Mouse (Mus musculus) liver, postnatal 0 days (tissue): ENCODE measurements at regions not wholly inside any gene's neighbourhood (a gene's known extent, or its start where the extent isn't known, plus 50 kb on each side); places are given as distances from the start of the nearest gene placed in this dataset.

ENCODE experiments used
- ATAC-seq: fragments of 200-750 bp; cut with Nextera tagmentation; 2 replicates; pipeline ENCODE4 v1.8.0; 2017; ENCODE audit warnings: mild to moderate bottlenecking, moderate library complexity
- DNase-seq: peaks from one replicate; pipeline ENCODE4 v3.0.0-alpha.2; 2016
- H3K27ac ChIP-seq: fragments of 300-500 bp; sonication (generic); 2 replicates; pipeline ENCODE4 v1.5.1; 2014; ENCODE audit warnings: antibody characterized with exemption, moderate library complexity, mild to moderate bottlenecking, low read depth
- H3K27me3 ChIP-seq: fragments of 300-500 bp; sonication (generic); 2 replicates; pipeline ENCODE4 v1.6.1; 2014; ENCODE audit warnings: low read length, control low read depth, mixed read lengths; ENCODE audit not compliant: insufficient read depth
- H3K36me3 ChIP-seq: fragments of 300-500 bp; sonication (generic); replicated peaks from 2 replicates; pipeline ENCODE4 v1.6.1; 2014; ENCODE audit warnings: mild to moderate bottlenecking, control low read depth, low read length, moderate library complexity, mixed read lengths; ENCODE audit not compliant: insufficient read depth
- H3K4me1 ChIP-seq: fragments of 300-500 bp; sonication (generic); 2 replicates; pipeline ENCODE4 v1.6.1; 2014; ENCODE audit warnings: antibody characterized with exemption, mild to moderate bottlenecking, control low read depth; ENCODE audit not compliant: insufficient read depth
- H3K4me2 ChIP-seq: fragments of 300-500 bp; sonication (generic); 2 replicates; pipeline ENCODE4 v1.6.1; 2014; ENCODE audit warnings: low read depth, mild to moderate bottlenecking, low read length, moderate library complexity, mixed read lengths
- H3K4me3 ChIP-seq: fragments of 300-500 bp; sonication (generic); 2 replicates; pipeline ENCODE4 v1.5.1; 2014; ENCODE audit warnings: low read depth, low read length
- H3K9ac ChIP-seq: fragments of 300-500 bp; sonication (generic); replicated peaks from 2 replicates; pipeline ENCODE4 v1.6.1; 2014; ENCODE audit warnings: mild to moderate bottlenecking, moderate library complexity
- H3K9me3 ChIP-seq: fragments of 300-500 bp; sonication (generic); 2 replicates; pipeline ENCODE4 v1.6.1; 2016; ENCODE audit warnings: mild to moderate bottlenecking, control low read depth, low read length, mixed read lengths
- CTCF ChIP-seq: sonication (generic); IDR thresholded peaks from 2 replicates; pipeline ENCODE4 v1.5.1; 2016; ENCODE audit warnings: antibody characterized with exemption, low read depth
- EP300 ChIP-seq: IDR thresholded peaks from 2 replicates; pipeline ENCODE4 v1.6.1; 2016; ENCODE audit warnings: antibody characterized with exemption, low read depth, mild to moderate bottlenecking
- WGBS: fragments of 180-500 bp; shearing (Covaris S2); extraction: QIAGEN DNeasy Blood & Tissue Kit; methylation state at CpG from one replicate; pipeline ENCODE4 v1.1.7; 2014; ENCODE audit not compliant: insufficient replicate concordance; 5-methylcytosine and 5-hydroxymethylcytosine counted together

DNA sequence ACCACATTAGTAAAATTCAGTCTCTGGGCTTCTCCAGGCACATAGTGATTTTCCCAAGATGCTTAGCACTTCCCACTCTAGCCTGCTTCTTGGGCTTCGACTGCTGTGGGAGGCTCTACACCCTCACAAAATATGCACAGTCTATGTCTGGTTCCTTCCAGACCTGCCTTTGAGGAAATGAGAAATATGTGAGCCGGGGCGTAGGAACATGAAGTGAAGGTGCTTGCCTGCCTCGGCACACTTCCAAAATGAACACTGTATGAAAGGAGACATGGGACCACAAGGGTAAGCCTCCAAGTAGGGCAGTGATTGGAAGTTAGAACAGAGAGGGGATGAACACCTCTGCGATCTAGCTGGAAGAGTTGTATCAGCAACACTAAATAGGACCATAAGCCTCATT lies 54.5 kb downstream of the Gm10260 start:
- no peaks in the 10 kb centered on the region for H3K9me3 ChIP-seq
- TF ChIP-seq EP300 (no peak), CTCF (no peak)
- H3K4me3 ChIP-seq = no peak overlapping the region
- H3K4me1 ChIP-seq = no peaks in the 10 kb centered on the region
- H3K36me3 ChIP-seq = no peaks in the 10 kb centered on the region
- no peak for ATAC-seq
- no peak overlapping the region for H3K27ac ChIP-seq
- 88% methylated on average over 5 of the region's 5 CpGs for WGBS
- H3K27me3 ChIP-seq = no peaks in the 10 kb centered on the region
- DNase-seq = no peak
- H3K9ac ChIP-seq = no peak overlapping the region
- no peak overlapping the region for H3K4me2 ChIP-seq

DNA sequence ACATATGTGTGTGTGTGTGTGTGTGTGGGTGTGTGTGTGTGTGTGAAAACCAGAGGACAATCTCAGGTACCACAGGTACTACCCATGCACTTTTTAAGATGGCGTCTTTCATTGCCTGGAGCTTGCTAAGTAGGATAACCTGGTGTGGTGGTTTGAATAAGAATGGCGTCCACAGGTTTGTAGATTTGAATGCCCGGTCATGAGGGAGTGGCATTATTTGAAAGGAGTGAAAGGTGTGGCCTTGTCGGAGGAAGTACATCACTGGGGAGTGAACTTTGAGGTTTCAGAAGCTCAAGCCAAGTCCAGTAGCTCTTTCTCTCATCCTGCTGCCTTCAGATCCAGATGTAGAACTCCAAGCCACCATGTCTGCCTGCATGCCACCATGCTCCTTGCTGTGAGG lies 55.9 kb downstream of the Gm10260 start:
- DNase-seq = no peak

DNA sequence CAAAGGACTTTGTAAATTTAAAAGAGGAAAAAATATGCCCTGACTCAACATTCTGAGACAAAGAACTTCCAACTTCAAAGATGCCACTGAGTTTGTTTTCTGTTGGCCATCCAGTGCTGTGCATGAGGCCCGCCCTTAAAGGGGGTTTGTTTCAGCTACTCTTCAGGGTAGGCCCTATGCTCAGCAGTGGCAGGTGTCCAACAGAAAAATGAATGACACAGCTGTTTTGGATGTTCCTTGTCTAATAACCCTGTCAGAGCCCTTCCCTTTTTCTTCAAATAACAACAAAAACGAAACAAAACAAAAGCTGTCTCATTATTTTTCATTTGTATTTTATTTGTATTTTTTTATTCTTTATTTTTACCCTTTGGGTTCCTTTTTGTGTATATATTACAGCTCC lies 61.5 kb downstream of the Gm10260 start:
- Histone ChIP-seq H3K4me1 (peaks cover 4% of the 10 kb centered on the region), H3K9ac (no peak overlapping the region), H3K4me3 (no peak overlapping the region), H3K9me3 (no peaks in the 10 kb centered on the region), H3K4me2 (no peak overlapping the region), H3K27ac (peak overlapping the region; percentile 53), H3K36me3 (no peaks in the 10 kb centered on the region), H3K27me3 (no peaks in the 10 kb centered on the region)
- ATAC-seq (peak; percentile 94), DNase-seq (peak; percentile 52)
- 44% methylated on average over 2 of the region's 2 CpGs for WGBS
- peak; percentile 75 for TF ChIP-seq EP300
- no peak for TF ChIP-seq CTCF

More for the DNA sequence above, 55.9 kb downstream of the Gm10260 start:
- no peak for ATAC-seq
- Histone ChIP-seq H3K27ac (no peak overlapping the region), H3K4me2 (no peak overlapping the region), H3K36me3 (no peaks in the 10 kb centered on the region), H3K27me3 (no peaks in the 10 kb centered on the region), H3K9ac (no peak overlapping the region), H3K9me3 (no peaks in the 10 kb centered on the region), H3K4me3 (no peak overlapping the region), H3K4me1 (no peaks in the 10 kb centered on the region; the same call in 1 of the 2 replicates)
- WGBS = 91% methylated on average over 4 of the region's 4 CpGs
- TF ChIP-seq CTCF (no peak), EP300 (no peak)

DNA sequence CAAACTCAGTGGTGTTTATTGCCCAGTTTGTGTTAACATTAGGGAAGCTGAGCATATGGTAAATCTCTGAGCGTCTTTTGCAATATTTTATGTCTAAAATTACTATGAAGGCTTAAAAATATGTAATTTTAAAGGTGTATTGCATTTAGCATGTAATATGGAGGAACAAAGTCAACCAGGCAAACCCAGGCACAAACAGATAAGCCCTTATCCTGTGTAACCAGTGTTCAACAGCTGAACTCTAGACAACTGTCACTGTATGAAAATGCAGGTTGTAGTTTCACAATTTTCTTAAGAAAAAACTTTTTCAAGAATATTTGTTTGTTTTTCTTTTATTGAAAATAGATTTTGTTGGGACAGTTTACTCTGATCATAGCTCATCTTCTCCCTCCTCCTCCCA lies 62.1 kb downstream of the Gm10260 start:
- no peaks in the 10 kb centered on the region for H3K9me3 ChIP-seq
- 83% methylated on average over 1 of the region's 1 CpGs for WGBS
- no peaks in the 10 kb centered on the region for H3K36me3 ChIP-seq
- no peaks in the 10 kb centered on the region for H3K27me3 ChIP-seq
- DNase-seq = no peak
- H3K4me1 ChIP-seq = peaks cover 4% of the 10 kb centered on the region
- TF ChIP-seq CTCF = no peak
- peak; percentile 96 for TF ChIP-seq EP300
- H3K9ac ChIP-seq = no peak overlapping the region
- ATAC-seq = peak; percentile 85
- no peak overlapping the region for H3K4me2 ChIP-seq
- no peak overlapping the region for H3K4me3 ChIP-seq
- H3K27ac ChIP-seq = peak overlapping the region; percentile 53

DNA sequence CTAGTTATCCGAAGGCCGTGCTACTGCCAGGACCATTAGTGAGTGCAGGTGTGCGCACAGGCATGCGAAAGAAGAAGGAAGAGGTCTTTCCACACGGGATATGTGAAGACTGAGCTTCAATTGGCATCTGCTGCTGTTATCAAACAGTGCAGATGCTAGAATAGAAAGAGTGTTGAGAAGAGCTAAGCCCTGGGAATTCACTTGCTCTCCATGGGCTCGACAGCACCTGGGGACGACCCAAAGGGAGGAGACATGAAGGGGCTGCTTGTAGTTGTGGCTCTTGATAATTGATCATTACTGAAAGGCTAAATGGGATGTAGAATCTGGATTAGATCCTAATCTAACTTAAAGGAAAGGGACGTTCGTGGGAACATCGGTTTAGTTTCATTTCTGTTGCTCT lies 63.2 kb downstream of the Gm10260 start:
- ATAC-seq (no peak), DNase-seq (no peak)
- H3K4me2 ChIP-seq = no peak overlapping the region
- H3K4me1 ChIP-seq = peaks cover 4% of the 10 kb centered on the region
- TF ChIP-seq EP300 (no peak), CTCF (no peak)
- H3K9me3 ChIP-seq = no peaks in the 10 kb centered on the region
- no peak overlapping the region for H3K27ac ChIP-seq
- no peak overlapping the region for H3K4me3 ChIP-seq
- H3K9ac ChIP-seq = no peak overlapping the region
- H3K36me3 ChIP-seq = no peaks in the 10 kb centered on the region
- 71% methylated on average over 10 of the region's 10 CpGs for WGBS
- H3K27me3 ChIP-seq = no peaks in the 10 kb centered on the region

DNA sequence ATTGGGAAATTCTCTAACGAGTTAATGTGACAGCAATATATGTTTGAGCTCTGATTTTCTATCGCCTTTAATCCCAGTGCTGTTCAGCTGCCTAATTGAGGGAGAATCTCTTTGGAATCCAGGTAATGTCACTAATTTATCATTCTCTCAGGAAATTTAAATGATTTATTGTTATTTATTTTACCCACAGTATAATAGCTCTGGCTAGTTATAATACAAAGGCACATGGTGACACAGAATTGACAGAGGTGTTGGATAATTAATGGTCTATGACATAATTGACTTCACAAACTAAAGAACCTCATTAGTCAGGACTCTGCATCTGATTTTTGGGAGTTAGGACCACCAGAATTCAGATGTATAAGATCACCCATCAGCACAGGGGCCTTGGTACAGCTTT lies 65.4 kb downstream of the Gm10260 start:
- H3K9me3 ChIP-seq = no peaks in the 10 kb centered on the region
- TF ChIP-seq CTCF (no peak), EP300 (no peak)
- H3K4me3 ChIP-seq = no peak overlapping the region
- DNase-seq = no peak
- H3K27me3 ChIP-seq = no peaks in the 10 kb centered on the region
- no peaks in the 10 kb centered on the region for H3K36me3 ChIP-seq
- peaks cover 4% of the 10 kb centered on the region for H3K4me1 ChIP-seq
- no peak overlapping the region for H3K9ac ChIP-seq
- ATAC-seq = no peak
- WGBS = 82% methylated on average over 2 of the region's 2 CpGs
- H3K27ac ChIP-seq = no peak overlapping the region
- H3K4me2 ChIP-seq = no peak overlapping the region
